Comparison of ENCODE assay signal across 25 mouse cellular contexts in the genomic region with DNA sequence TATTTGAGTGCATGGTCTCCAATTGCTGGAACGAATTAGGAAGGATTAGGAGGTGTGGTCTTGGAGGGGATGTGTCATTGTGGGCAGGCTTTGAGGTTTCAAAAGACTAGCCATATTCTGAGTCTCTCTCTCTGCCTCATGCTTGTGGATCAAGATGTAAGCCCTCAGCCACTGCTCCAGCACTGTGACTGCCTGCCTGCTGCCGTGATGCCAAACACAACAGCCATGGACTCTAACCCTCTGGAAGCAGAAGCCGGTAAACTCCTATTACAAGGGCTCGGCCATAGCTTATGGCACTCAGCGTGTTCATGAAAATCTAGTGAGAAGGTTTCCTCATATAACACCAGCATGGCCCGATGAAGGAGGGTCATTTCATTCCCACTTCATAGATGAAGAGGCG. TPM values are rescaled to one million over a fixed set of nuclear protein-coding genes. Genes with fewer than 3 reads are reported as not detected.
DNase-seq lines count a peak whose midpoint lies in the region; ATAC-seq and TF ChIP-seq lines count a peak whose summit lies in the region.
"Had no signal": no experiment of that assay in that cellular context is flagged by ENCODE, and none has a peak within 500 bp of the region (broad histone marks: within the 10 kb centered on the region; RNA-seq: fewer than 3 reads in every experiment).

No protein-coding gene starts in this region.

- no peak for DNase-seq in gastrocnemius, adult 2 months
- DNase-seq in gastrocnemius, postnatal 36 days, result no peak
- DNase-seq in heart, postnatal 25 days (ENCODE audit: low spot score), result no peak
- peak; percentile 60 for DNase-seq in liver, adult 2 months (ENCODE audit: extremely low read depth, low read depth, low spot score)
- no peak for DNase-seq in liver, embryonic 11.5 days (ENCODE audit: low spot score)
- DNase-seq: adrenal gland, adult 8-10 months; adrenal gland, postnatal 14 days; adrenal gland, postnatal 36 days; B cell, adult 2 months; cerebellum, adult 11 months; cerebellum, adult 18-20 months; cerebellum, adult 8-10 months; cerebellum, adult 9-11 months; cerebellum, postnatal 25 days; forebrain, postnatal 0 days had no signal

- 91% methylated on average over 7 of the region's 7 CpGs for WGBS in heart, embryonic 14.5 days
- WGBS in liver, adult 2 months, result 67% methylated on average over 7 of the region's 7 CpGs
- 90% methylated on average over 7 of the region's 7 CpGs for WGBS in liver, embryonic 11.5 days

- H3K27me3 ChIP-seq in heart, embryonic 14.5 days (ENCODE audit: control insufficient read depth, insufficient read depth, low read length), result no peaks in the 10 kb centered on the region
- H3K27me3 ChIP-seq in liver, adult 2 months (ENCODE audit: control insufficient read depth, insufficient read depth, low read length), result no peaks in the 10 kb centered on the region
- H3K27me3 ChIP-seq in liver, embryonic 11.5 days (replicated peaks; ENCODE audit: control insufficient read depth, insufficient read depth, low read length), result no peaks in the 10 kb centered on the region
- H3K27me3 ChIP-seq: CH12.LX; embryonic facial prominence, embryonic 12.5 days; forebrain, embryonic 13.5 days; forebrain, embryonic 15.5 days; Patski had no signal

- H3K4me3 ChIP-seq in gastrocnemius, adult 2 months, result no peak overlapping the region
- H3K4me3 ChIP-seq in heart, embryonic 14.5 days (ENCODE audit: control insufficient read depth in 1 of 2, insufficient read depth in 1 of 2, low read depth in 1 of 2, low read length in 2 of 2), result no peak overlapping the region
- no peak overlapping the region for H3K4me3 ChIP-seq in liver, adult 2 months (ENCODE audit: insufficient read depth, low read depth, low read length)
- H3K4me3 ChIP-seq in liver, embryonic 11.5 days (ENCODE audit: low read depth, low read length), result no peak overlapping the region
- H3K4me3 ChIP-seq: embryonic facial prominence, embryonic 10.5 days; embryonic facial prominence, embryonic 12.5 days; forebrain, embryonic 13.5 days; forebrain, embryonic 15.5 days had no signal

- peak overlapping the region; percentile 55; the same call in 1 of the 2 replicates for H3K27ac ChIP-seq in gastrocnemius, adult 2 months
- H3K27ac ChIP-seq in heart, embryonic 14.5 days (replicated peaks in 1 of 2; ENCODE audit: control insufficient read depth in 1 of 2, insufficient read depth in 1 of 2, low read depth in 2 of 2, low read length in 2 of 2), result no peak overlapping the region
- no peak overlapping the region for H3K27ac ChIP-seq in liver, adult 2 months (replicated peaks; ENCODE audit: insufficient read depth, low read depth, low read length)
- H3K27ac ChIP-seq in liver, embryonic 11.5 days (ENCODE audit: low read depth, low read length), result no peak overlapping the region
- H3K27ac ChIP-seq: embryonic facial prominence, embryonic 10.5 days; embryonic facial prominence, embryonic 12.5 days; forebrain, embryonic 13.5 days; forebrain, embryonic 15.5 days had no signal

- no peak for ATAC-seq in heart, embryonic 14.5 days (ENCODE audit: insufficient number of reproducible peaks, insufficient read depth, low FRiP score, low read depth)
- ATAC-seq in liver, embryonic 11.5 days (replicated peaks; ENCODE audit: low FRiP score), result no peak
- ATAC-seq: activated CD4-positive, CD25-positive, alpha-beta regulatory T cell, adult 4 months; CD4-positive, CD25-positive, alpha-beta regulatory T cell, adult 4 months; forebrain, embryonic 13.5 days; forebrain, embryonic 15.5 days; forebrain, postnatal 0 days; Patski had no signal

- TF ChIP-seq CTCF in gastrocnemius, adult 2 months (IDR thresholded peaks at IDR 0.05), result no peak
- no peak for TF ChIP-seq CTCF in liver, adult 2 months (IDR thresholded peaks at IDR 0.05; ENCODE audit: low read depth, low read length)

- TF ChIP-seq POLR2A in liver, adult 2 months (IDR thresholded peaks at IDR 0.05; ENCODE audit: extremely low read depth, insufficient read depth, low read length), result no peak

- 0 out of 2 replicates have a peak overlapping the region, but pooled peaks have one; percentile 38 for H3K9ac ChIP-seq in heart, embryonic 14.5 days (ENCODE audit: low read length)
- no peak overlapping the region for H3K9ac ChIP-seq in liver, adult 2 months (ENCODE audit: low read depth, low read length)
- no peak overlapping the region for H3K9ac ChIP-seq in liver, embryonic 11.5 days (ENCODE audit: low read depth, low read length)
- H3K9ac ChIP-seq: embryonic facial prominence, embryonic 12.5 days; forebrain, embryonic 13.5 days; forebrain, embryonic 15.5 days; forebrain, postnatal 0 days had no signal

- peaks cover 20 to 30% of the 10 kb centered on the region in 2 experiments for H3K4me1 ChIP-seq in heart, embryonic 14.5 days (ENCODE audit: control insufficient read depth in 2 of 2, insufficient read depth in 2 of 2, low read length in 2 of 2)
- no peaks in the 10 kb centered on the region for H3K4me1 ChIP-seq in liver, adult 2 months (ENCODE audit: control insufficient read depth, insufficient read depth, low read length)
- H3K4me1 ChIP-seq in liver, embryonic 11.5 days (replicated peaks; ENCODE audit: control insufficient read depth, insufficient read depth, low read length), result peaks cover 14% of the 10 kb centered on the region

- no peaks in the 10 kb centered on the region for H3K36me3 ChIP-seq in heart, embryonic 14.5 days (ENCODE audit: control insufficient read depth, insufficient read depth, low read length)
- H3K36me3 ChIP-seq in liver, adult 2 months (ENCODE audit: control insufficient read depth, insufficient read depth, low read length), result no peaks in the 10 kb centered on the region
- no peaks in the 10 kb centered on the region for H3K36me3 ChIP-seq in liver, embryonic 11.5 days (ENCODE audit: control insufficient read depth, insufficient read depth, low read length)
- H3K36me3 ChIP-seq: embryonic facial prominence, embryonic 12.5 days; forebrain, embryonic 15.5 days had no signal

- no peak overlapping the region for H3K4me2 ChIP-seq in heart, embryonic 14.5 days (ENCODE audit: low read length)
- no peak overlapping the region for H3K4me2 ChIP-seq in liver, embryonic 11.5 days
- H3K4me2 ChIP-seq: embryonic facial prominence, embryonic 12.5 days; forebrain, embryonic 13.5 days; forebrain, embryonic 15.5 days had no signal

- intact Hi-C loops in gastrocnemius, adult 2 months (cut with DNase I), result no loop called here
- intact Hi-C loops in gastrocnemius, postnatal 36 days (cut with DNase I), result no loop called here
- intact Hi-C loops in heart, postnatal 25 days (cut with DNase I), result no loop called here

- H3K9me3 ChIP-seq in heart, embryonic 14.5 days (ENCODE audit: control insufficient read depth, low read length), result no peaks in the 10 kb centered on the region
- no peaks in the 10 kb centered on the region for H3K9me3 ChIP-seq in liver, embryonic 11.5 days (ENCODE audit: control insufficient read depth, low read length)
- H3K9me3 ChIP-seq: embryonic facial prominence, embryonic 10.5 days; embryonic facial prominence, embryonic 12.5 days; forebrain, embryonic 13.5 days; forebrain, embryonic 15.5 days; G1E had no signal

- H3K79me2 ChIP-seq in liver, adult 2 months (ENCODE audit: control insufficient read depth, insufficient read depth, low read length), result peaks cover 32% of the 10 kb centered on the region; the same call in 1 of the 2 replicates

RNA-seq across cellular contexts. Expression of a gene that starts 36.5 kb away (rescaled TPM):
- 10 to 100 TPM; 81.7 to 85.5 TPM for total RNA-seq in gastrocnemius, adult 2 months (2021)
- 10 to 100 TPM; 69.8 to 77.5 TPM for total RNA-seq in gastrocnemius, postnatal 36 days (2021)
- polyA plus RNA-seq in heart, embryonic 14.5 days (2014; fragmentation: Nextera tagmentation; extraction: Ambion mirVana), result 71.5 and 76.3 TPM in 2 replicates
- total RNA-seq in heart, postnatal 25 days (2021), result 10 to 100 TPM; 65.9 to 67.1 TPM
- 14.1 and 16.0 TPM in 2 replicates for total RNA-seq in liver, adult 2 months (2014; rRNA removed)
- 14.4 and 15.6 TPM in 2 replicates for polyA plus RNA-seq in liver, adult 2 months (2012; rRNA removed)
- 56.1 and 57.7 TPM in 2 replicates for polyA plus RNA-seq in liver, embryonic 11.5 days (2014; fragmentation: Nextera tagmentation; extraction: Ambion mirVana)

RNA-seq across cellular contexts. Expression of a gene that starts 36.8 kb away (rescaled TPM):
- total RNA-seq in gastrocnemius, adult 2 months (2021), result 1 to 10 TPM; 2.0 to 2.3 TPM
- 1 to 10 TPM; 1.6 to 2.7 TPM for total RNA-seq in gastrocnemius, postnatal 36 days (2021)
- polyA plus RNA-seq in heart, embryonic 14.5 days (2014; fragmentation: Nextera tagmentation; extraction: Ambion mirVana), result 8.8 and 9.9 TPM in 2 replicates
- total RNA-seq in heart, postnatal 25 days (2021), result 1 to 10 TPM; 3.8 to 5.1 TPM
- total RNA-seq in liver, adult 2 months (2014; rRNA removed), result 2.5 and 2.6 TPM in 2 replicates
- 0.21 and 0.22 TPM in 2 replicates for polyA plus RNA-seq in liver, adult 2 months (2012; rRNA removed)
- polyA plus RNA-seq in liver, embryonic 11.5 days (2014; fragmentation: Nextera tagmentation; extraction: Ambion mirVana), result 6.5 and 6.8 TPM in 2 replicates
